Mouse (Mus musculus) hindbrain, embryonic 10.5 days (tissue): ENCODE data around the gene Tcirg1. TPM values are rescaled to one million over a fixed set of nuclear protein-coding genes. Genes with fewer than 3 reads are reported as not detected.

ENCODE experiments used
- DNase-seq: peaks from one replicate; pipeline ENCODE4 v3.0.0-alpha.2; 2017; ENCODE audit warnings: low spot score
- H3K27ac ChIP-seq: fragments of 300-500 bp; sonication (generic); 2 replicates; pipeline ENCODE4 v1.5.1; 2016; ENCODE audit warnings: mild to moderate bottlenecking, moderate library complexity
- H3K27me3 ChIP-seq: fragments of 300-500 bp; sonication (generic); 2 replicates; pipeline ENCODE4 v1.6.1; 2016; ENCODE audit warnings: mild to moderate bottlenecking; ENCODE audit not compliant: poor library complexity, insufficient read depth, severe bottlenecking
- H3K36me3 ChIP-seq: fragments of 300-500 bp; sonication (generic); 2 replicates; pipeline ENCODE4 v1.6.1; 2016; ENCODE audit warnings: mild to moderate bottlenecking, moderate library complexity
- H3K4me1 ChIP-seq: fragments of 300-500 bp; sonication (generic); replicated peaks from 2 replicates; pipeline ENCODE4 v1.6.1; 2016; ENCODE audit warnings: mild to moderate bottlenecking
- H3K4me3 ChIP-seq: fragments of 300-500 bp; sonication (generic); 2 replicates; pipeline ENCODE4 v1.5.1; 2016; ENCODE audit warnings: mild to moderate bottlenecking, moderate library complexity
- H3K9me3 ChIP-seq: fragments of 300-500 bp; sonication (generic); 2 replicates; pipeline ENCODE4 v1.6.1; 2016; ENCODE audit warnings: mild to moderate bottlenecking, moderate library complexity
- WGBS: fragments of 180-500 bp; shearing (Covaris S2); methylation state at CpG from one replicate; pipeline ENCODE4 v1.1.7; 2016; 5-methylcytosine and 5-hydroxymethylcytosine counted together
- polyA plus RNA-seq: library from polyadenylated mRNA; unstranded; fragments of >200 nt; fragmentation: Nextera tagmentation; extraction: Ambion mirVana; gene quantifications from 2 replicates; pipeline ENCODE4 v1.2.1, GENCODE M21; 2016

The Tcirg1 gene
- polyA plus RNA-seq, 1 experiment from 2014 or later = 21.6 TPM

DNA sequence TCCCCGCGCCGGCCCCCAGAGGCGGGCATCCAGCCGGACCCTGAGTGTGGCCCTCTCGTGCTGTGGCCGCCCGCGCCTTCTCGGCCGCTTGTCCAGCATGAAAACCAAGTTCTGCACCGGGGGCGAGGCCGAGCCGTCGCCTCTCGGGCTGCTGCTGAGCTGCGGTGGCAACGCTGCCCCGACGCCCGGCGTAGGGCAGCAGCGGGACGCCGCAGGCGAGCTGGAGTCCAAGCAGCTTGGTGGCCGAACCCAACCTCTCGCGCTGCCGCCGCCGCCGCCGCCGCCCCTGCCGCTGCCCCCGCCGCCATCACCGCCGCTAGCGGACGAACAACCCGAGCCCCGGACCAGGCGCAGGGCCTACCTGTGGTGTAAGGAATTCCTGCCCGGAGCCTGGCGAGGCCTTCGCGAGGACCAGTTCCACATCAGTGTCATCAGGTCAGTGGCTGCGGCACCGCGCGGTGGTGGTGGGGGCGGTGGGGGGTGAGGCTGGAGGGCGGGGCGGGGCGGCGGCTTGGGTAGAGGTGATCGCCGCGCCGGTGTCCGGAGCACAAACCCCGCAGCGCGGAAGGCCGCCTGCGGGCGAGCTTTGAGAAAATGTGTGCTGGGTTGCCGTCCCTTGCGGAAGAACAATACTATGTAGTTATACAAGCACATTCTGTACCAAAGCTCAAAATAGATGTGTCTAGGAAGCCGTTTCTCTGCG is 54.8 kb downstream of the Tcirg1 start:
- Histone ChIP-seq H3K27me3 (no peaks in the 10 kb centered on the region), H3K4me3 (peak overlapping the region; percentile 78), H3K36me3 (peaks cover 6% of the 10 kb centered on the region; the same call in 1 of the 2 replicates), H3K27ac (peak overlapping the region; percentile 97), H3K4me1 (peaks cover 39% of the 10 kb centered on the region), H3K9me3 (no peaks in the 10 kb centered on the region)
- under 1% methylated on average over 74 of the region's 74 CpGs for WGBS
- no peak for DNase-seq

DNA sequence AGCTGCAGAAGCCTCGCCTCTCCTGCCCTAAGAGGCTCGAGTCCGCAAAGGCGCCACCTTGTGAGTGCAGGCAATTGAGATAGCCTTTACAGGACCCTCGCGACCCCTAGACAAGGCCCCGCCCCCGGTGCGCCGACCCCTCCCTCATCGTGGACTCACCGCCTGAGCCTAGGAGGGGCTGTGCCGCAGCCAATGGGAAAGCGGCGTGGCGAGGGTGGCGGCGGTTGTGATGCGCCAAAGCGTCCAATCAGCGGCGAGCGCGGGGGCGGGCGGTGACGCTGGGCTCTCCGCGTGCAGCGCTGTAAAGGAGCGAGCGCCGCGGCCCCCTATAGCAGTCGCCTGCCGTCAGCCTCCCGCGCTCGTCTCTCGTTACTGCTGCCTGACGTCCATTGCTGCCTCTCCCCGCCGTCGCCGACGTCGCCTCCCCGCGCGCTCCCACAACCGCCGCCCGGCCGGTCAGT is 55.4 kb downstream of the Tcirg1 start, which contains the start of gene Chka:
Gene Chka (plus strand): TSS at position 272 of the 461 bp plus-strand sequence.
- Histone ChIP-seq H3K9me3 (no peaks in the 10 kb centered on the region), H3K36me3 (peaks cover 6% of the 10 kb centered on the region; the same call in 1 of the 2 replicates), H3K4me3 (peak within 1 kb of the TSS; percentile 78), H3K4me1 (peaks cover 41% of the 10 kb centered on the region), H3K27ac (peak within 1 kb of the TSS; percentile 97), H3K27me3 (no peaks in the 10 kb centered on the region)
- DNase-seq = peak; percentile 99
- under 1% methylated on average over 54 of the region's 54 CpGs for WGBS

DNA sequence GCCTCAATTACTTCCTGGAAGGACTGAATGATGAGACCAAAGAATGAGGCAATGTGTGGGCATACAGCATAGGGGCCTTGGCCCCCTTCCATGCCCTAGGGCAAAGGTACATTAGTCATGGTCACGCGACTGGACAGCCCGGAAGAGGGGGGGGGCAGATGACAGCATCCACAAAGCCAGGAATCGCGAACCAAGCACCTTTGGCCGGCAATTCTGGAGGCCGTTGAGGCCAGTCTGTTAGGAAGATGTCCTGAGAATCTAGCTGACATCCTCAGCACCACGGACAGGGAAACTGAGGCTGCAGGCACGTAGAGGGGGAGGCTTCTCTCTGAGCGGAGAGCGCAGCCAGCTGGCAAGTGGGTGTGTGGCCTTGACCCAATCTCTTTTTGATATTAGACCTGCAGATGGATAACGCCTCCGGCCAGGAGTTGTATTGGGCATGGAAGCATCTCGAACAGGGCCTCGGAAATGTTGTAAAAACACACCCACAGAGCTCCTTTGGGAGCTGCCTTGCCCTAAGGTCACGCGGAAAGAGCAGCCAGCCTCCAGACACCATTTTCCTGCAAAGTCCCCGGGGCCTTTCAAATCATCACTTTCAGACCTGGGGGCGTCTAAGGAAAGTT is 56.0 kb downstream of the Tcirg1 start:
- no peak for DNase-seq
- Histone ChIP-seq H3K27me3 (no peaks in the 10 kb centered on the region), H3K4me1 (peaks cover 40% of the 10 kb centered on the region), H3K27ac (peak overlapping the region; percentile 97), H3K4me3 (peak overlapping the region; percentile 78), H3K36me3 (peaks cover 6% of the 10 kb centered on the region; the same call in 1 of the 2 replicates), H3K9me3 (no peaks in the 10 kb centered on the region)
- WGBS = 6% methylated on average over 19 of the region's 19 CpGs

DNA sequence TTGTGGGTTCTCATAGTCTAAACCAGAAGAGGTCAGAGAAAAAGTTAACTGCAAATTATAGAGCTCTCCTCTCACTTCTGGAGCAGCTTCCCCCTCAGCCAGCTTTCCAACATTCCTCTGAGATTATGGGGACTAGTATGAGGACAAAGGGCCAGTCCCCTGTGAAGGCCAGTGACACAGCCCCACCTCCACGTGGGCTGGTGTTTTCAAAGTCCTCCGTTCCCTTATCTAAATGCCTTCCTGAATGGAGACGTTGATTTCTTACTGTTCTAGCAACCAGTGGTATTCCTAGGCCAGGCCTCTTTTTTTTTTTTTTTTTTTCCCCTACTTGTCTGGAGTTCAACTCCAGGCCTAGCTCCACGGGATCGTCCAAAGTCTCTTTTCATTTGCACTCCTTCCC is 56.9 kb downstream of the Tcirg1 start:
- Histone ChIP-seq H3K27me3 (no peaks in the 10 kb centered on the region), H3K4me1 (peaks cover 31% of the 10 kb centered on the region), H3K36me3 (peaks cover 6% of the 10 kb centered on the region; the same call in 1 of the 2 replicates), H3K9me3 (no peaks in the 10 kb centered on the region), H3K27ac (no peak overlapping the region), H3K4me3 (no peak overlapping the region)
- WGBS = 47% methylated on average over 5 of the region's 5 CpGs
- DNase-seq = no peak

DNA sequence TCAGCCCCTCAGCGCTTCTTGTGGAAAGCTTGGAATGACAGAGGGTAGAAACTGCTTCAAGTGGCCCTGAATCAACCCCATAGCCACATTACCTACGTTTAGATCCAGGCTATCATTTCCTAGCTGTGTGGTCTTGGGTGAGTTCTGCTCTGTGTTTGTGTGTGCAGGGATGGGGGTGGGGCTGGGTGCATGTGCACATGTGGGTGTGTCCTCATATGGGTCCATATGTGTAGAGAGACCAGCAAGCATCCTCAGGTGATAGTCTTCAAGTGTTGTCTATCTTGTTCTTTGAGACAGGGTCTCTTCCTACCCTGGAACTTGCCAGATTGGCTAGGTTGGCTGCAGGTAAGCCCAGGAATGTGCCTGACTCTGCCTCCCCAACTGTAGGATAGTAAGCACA is 57.7 kb downstream of the Tcirg1 start:
- H3K9me3 ChIP-seq = no peaks in the 10 kb centered on the region
- H3K36me3 ChIP-seq = peaks cover 5% of the 10 kb centered on the region; the same call in 1 of the 2 replicates
- WGBS = 89% methylated on average over 2 of the region's 2 CpGs
- H3K27me3 ChIP-seq = no peaks in the 10 kb centered on the region
- H3K4me3 ChIP-seq = no peak overlapping the region
- H3K4me1 ChIP-seq = peaks cover 27% of the 10 kb centered on the region
- H3K27ac ChIP-seq = no peak overlapping the region
- DNase-seq = no peak

DNA sequence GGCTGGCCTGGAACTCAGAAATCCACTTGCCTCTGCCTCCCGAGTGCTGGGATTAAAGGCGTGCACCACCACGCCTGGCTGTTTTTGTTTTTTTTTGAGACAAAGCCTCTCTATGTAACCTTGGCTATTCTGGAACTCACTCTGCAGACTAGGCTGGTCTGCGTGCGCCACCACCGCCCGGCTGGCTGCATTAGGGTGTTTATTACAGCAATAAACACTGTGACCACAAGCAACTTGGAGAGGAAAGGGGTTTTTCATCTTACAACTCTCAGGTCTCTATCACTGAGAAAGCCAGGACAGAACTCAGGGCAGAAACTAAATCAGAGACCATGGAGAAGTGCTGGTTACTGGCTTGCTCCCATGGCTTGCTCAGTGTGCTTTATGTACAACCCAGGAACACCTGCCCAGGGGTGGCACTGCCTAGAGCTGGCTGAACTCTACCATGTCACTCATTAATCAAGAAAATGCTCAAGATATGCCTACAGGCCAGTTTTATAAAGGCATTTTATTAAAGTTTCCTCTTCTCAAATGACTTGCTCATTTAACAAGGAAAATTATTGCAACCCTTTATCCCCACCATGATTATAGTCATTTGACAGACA is 58.6 kb downstream of the Tcirg1 start:
- peaks cover 21% of the 10 kb centered on the region for H3K4me1 ChIP-seq
- H3K27me3 ChIP-seq = no peaks in the 10 kb centered on the region
- no peak overlapping the region for H3K4me3 ChIP-seq
- no peaks in the 10 kb centered on the region for H3K9me3 ChIP-seq
- H3K27ac ChIP-seq = no peak overlapping the region
- WGBS = 91% methylated on average over 7 of the region's 7 CpGs
- DNase-seq = no peak
- no peaks in the 10 kb centered on the region for H3K36me3 ChIP-seq

DNA sequence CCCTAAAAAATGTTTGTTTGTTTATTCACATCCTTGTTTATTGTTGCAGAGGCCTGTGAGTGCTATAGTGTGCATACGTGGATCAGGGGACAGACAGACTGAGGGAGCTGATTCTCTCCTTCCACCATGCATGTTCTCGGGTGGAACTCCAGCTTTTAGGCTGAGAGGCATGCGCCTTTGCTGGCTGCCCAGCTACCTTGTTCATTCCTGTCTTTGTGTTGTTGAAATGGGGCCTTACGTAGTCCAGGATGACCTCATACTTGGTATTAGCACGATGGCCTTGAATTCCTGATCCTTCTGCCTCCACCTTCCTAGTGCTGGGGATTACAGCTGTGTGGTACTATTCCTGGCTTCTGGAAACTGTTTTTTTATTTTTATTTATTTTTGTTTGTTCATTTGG is 59.2 kb downstream of the Tcirg1 start:
- H3K4me3 ChIP-seq = no peak overlapping the region
- 86% methylated on average over 5 of the region's 5 CpGs for WGBS
- peaks cover 18% of the 10 kb centered on the region for H3K4me1 ChIP-seq
- DNase-seq = no peak
- no peak overlapping the region for H3K27ac ChIP-seq
- no peaks in the 10 kb centered on the region for H3K9me3 ChIP-seq
- no peaks in the 10 kb centered on the region for H3K36me3 ChIP-seq
- no peaks in the 10 kb centered on the region for H3K27me3 ChIP-seq

DNA sequence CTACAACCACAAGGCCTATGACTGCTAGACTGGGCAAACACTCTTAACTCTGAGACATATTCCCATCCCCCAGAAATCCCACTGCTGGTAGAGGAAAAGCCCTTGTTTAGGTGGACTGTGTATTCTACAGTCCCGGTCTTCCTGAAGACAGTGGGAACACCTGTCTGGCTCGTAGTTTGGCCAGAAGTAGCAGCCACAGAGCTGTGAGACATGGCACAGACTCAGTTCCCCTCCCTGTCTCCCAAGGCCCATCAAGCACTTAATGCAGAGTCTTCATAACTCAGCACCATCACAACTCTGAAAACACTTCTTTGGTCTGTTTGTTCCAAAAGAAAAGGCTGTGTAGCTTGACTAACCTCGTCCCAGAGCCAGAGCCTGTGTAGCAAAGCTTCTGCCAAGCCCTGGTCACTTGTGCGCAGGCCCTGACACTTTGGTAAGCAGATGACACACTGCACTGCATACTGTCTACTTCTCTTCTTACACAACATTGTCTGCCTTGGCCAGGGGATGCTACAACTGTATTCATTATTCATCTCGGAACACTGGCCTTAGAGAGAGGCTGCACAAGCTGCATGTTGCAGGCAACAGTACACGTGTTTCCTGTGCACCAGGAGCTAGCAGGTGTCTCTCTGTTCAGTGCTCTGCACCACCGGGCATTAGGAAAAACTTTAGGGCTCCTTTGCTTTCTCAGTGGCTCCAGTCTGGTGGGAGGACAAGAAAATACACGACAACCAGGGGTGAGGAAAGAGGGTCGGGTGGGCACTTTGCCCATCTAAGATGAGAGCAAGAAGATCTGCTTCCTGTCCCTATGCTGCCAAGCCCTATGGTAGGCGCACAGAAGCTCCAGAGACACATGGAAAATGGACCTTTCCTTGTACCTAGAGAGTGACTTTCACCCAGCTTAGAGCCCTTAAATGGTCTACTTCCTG is 60.0 kb downstream of the Tcirg1 start:
- 82% methylated on average over 10 of the region's 10 CpGs for WGBS
- Histone ChIP-seq H3K36me3 (no peaks in the 10 kb centered on the region), H3K27me3 (no peaks in the 10 kb centered on the region), H3K4me3 (no peak overlapping the region), H3K27ac (no peak overlapping the region), H3K4me1 (peaks cover 18% of the 10 kb centered on the region), H3K9me3 (no peaks in the 10 kb centered on the region)
- no peak for DNase-seq

Other genes with a start within 250 kb of the Tcirg1 start
- 3.1 and 3.5 TPM in 2 replicates for gene Lrp5, start 220.6 kb downstream of the Tcirg1 start, polyA plus RNA-seq
- 45.7 and 46.9 TPM in 2 replicates for gene 1810055G02Rik, start 198.8 kb downstream of the Tcirg1 start, polyA plus RNA-seq
- gene Kmt5b, start 139.7 kb downstream of the Tcirg1 start, polyA plus RNA-seq = 30.6 and 37.1 TPM in 2 replicates
- 57.5 and 59.9 TPM in 2 replicates for gene Chka, start 55.4 kb downstream of the Tcirg1 start, polyA plus RNA-seq
- 241 and 279 TPM in 2 replicates for gene Ndufs8, start 5.6 kb upstream of the Tcirg1 start, polyA plus RNA-seq
- gene Aldh3b1, start 22.7 kb upstream of the Tcirg1 start, polyA plus RNA-seq = 0.71 and 0.81 TPM in 2 replicates
- gene Unc93b1, start 28.1 kb upstream of the Tcirg1 start, polyA plus RNA-seq = 6.3 and 8.8 TPM in 2 replicates
- not detected in 2 replicates for gene Aldh3b3, start 51.5 kb upstream of the Tcirg1 start, polyA plus RNA-seq
- gene Aldh3b2, start 65.2 kb upstream of the Tcirg1 start, polyA plus RNA-seq = 0.91 and 2.0 TPM in 2 replicates
- gene Acy3, start 79.4 kb upstream of the Tcirg1 start, polyA plus RNA-seq = 2.6 and 2.9 TPM in 2 replicates
- 0.88 and 2.6 TPM in 2 replicates for gene Tbx10, start 85.6 kb upstream of the Tcirg1 start, polyA plus RNA-seq
- gene Nudt8, start 93.4 kb upstream of the Tcirg1 start, polyA plus RNA-seq = 20.1 and 22.6 TPM in 2 replicates
- gene Gm49405, start 93.5 kb upstream of the Tcirg1 start, polyA plus RNA-seq = 3.0 and 3.1 TPM in 2 replicates
- 3.0 and 3.8 TPM in 2 replicates for gene Doc2g, start 96.2 kb upstream of the Tcirg1 start, polyA plus RNA-seq
- gene Ndufv1, start 105.7 kb upstream of the Tcirg1 start, polyA plus RNA-seq = 196 and 198 TPM in 2 replicates
- gene Gstp1, start 130.9 kb upstream of the Tcirg1 start, polyA plus RNA-seq = 442 and 460 TPM in 2 replicates
- 1.3 and 2.1 TPM in 2 replicates for gene Gstp2, start 138.9 kb upstream of the Tcirg1 start, polyA plus RNA-seq
- gene Gstp3, start 152.4 kb upstream of the Tcirg1 start, polyA plus RNA-seq = not detected in 2 replicates
- gene Cabp2, start 174.4 kb upstream of the Tcirg1 start, polyA plus RNA-seq = not detected in 2 replicates
- gene Cdk2ap2, start 190.0 kb upstream of the Tcirg1 start, polyA plus RNA-seq = 90.5 and 93.3 TPM in 2 replicates
- 8.5 and 19.9 TPM in 2 replicates for gene Pitpnm1, start 192.9 kb upstream of the Tcirg1 start, polyA plus RNA-seq
- gene Aip, start 218.7 kb upstream of the Tcirg1 start, polyA plus RNA-seq = 65.8 and 73.9 TPM in 2 replicates
- gene Gpr152, start 232.7 kb upstream of the Tcirg1 start, polyA plus RNA-seq = not detected in 2 replicates
- 0.12 TPM in 1 of 2 replicates, not detected in the other for gene Cabp4, start 236.9 kb upstream of the Tcirg1 start, polyA plus RNA-seq
- 138 and 156 TPM in 2 replicates for gene Coro1b, start 241.5 kb upstream of the Tcirg1 start, polyA plus RNA-seq
- 0.51 and 0.76 TPM in 2 replicates for gene Ptprcap, start 246.5 kb upstream of the Tcirg1 start, polyA plus RNA-seq